Mouse (Mus musculus) hindbrain, embryonic 10.5 days (tissue): ENCODE data around the gene Trak1. TPM values are rescaled to one million over a fixed set of nuclear protein-coding genes. Genes with fewer than 3 reads are reported as not detected.

Experiments used
- DNase-seq: peaks from one replicate; pipeline ENCODE4 v3.0.0-alpha.2; 2017; ENCODE audit warnings: low spot score
- H3K27ac ChIP-seq: fragments of 300-500 bp; sonication (generic); 2 replicates; pipeline ENCODE4 v1.5.1; 2016; ENCODE audit warnings: mild to moderate bottlenecking, moderate library complexity
- H3K27me3 ChIP-seq: fragments of 300-500 bp; sonication (generic); 2 replicates; pipeline ENCODE4 v1.6.1; 2016; ENCODE audit warnings: mild to moderate bottlenecking; ENCODE audit not compliant: poor library complexity, insufficient read depth, severe bottlenecking
- H3K36me3 ChIP-seq: fragments of 300-500 bp; sonication (generic); 2 replicates; pipeline ENCODE4 v1.6.1; 2016; ENCODE audit warnings: mild to moderate bottlenecking, moderate library complexity
- H3K4me1 ChIP-seq: fragments of 300-500 bp; sonication (generic); replicated peaks from 2 replicates; pipeline ENCODE4 v1.6.1; 2016; ENCODE audit warnings: mild to moderate bottlenecking
- H3K4me3 ChIP-seq: fragments of 300-500 bp; sonication (generic); 2 replicates; pipeline ENCODE4 v1.5.1; 2016; ENCODE audit warnings: mild to moderate bottlenecking, moderate library complexity
- H3K9me3 ChIP-seq: fragments of 300-500 bp; sonication (generic); 2 replicates; pipeline ENCODE4 v1.6.1; 2016; ENCODE audit warnings: mild to moderate bottlenecking, moderate library complexity
- WGBS: fragments of 180-500 bp; shearing (Covaris S2); methylation state at CpG from one replicate; pipeline ENCODE4 v1.1.7; 2016; 5-methylcytosine and 5-hydroxymethylcytosine counted together
- polyA plus RNA-seq: library from polyadenylated mRNA; unstranded; fragments of >200 nt; fragmentation: Nextera tagmentation; extraction: Ambion mirVana; gene quantifications from 2 replicates; pipeline ENCODE4 v1.2.1, GENCODE M21; 2016

Gene Trak1
- polyA plus RNA-seq, 1 experiment from 2014 or later: 33.1 TPM

- DNase-seq: no peak
- 85% methylated on average over 3 of the region's 3 CpGs for WGBS
- Histone ChIP-seq H3K27ac (no peak overlapping the region), H3K9me3 (no peaks in the 10 kb centered on the region), H3K27me3 (no peaks in the 10 kb centered on the region), H3K36me3 (no peaks in the 10 kb centered on the region), H3K4me3 (no peak overlapping the region), H3K4me1 (peaks cover 20% of the 10 kb centered on the region; the same call in 1 of the 2 replicates)
These were observed 129.1 kb downstream of the Trak1 start for GRCm38 (mm10) chr9:121426451-121426850.

GRCm38 (mm10) chr9:121426902-121427301 is 129.6 kb downstream of the Trak1 start:
- Histone ChIP-seq H3K4me3 (no peak overlapping the region), H3K9me3 (no peaks in the 10 kb centered on the region), H3K36me3 (no peaks in the 10 kb centered on the region), H3K4me1 (peaks cover 20% of the 10 kb centered on the region; the same call in 1 of the 2 replicates), H3K27ac (no peak overlapping the region), H3K27me3 (no peaks in the 10 kb centered on the region)
- no peak for DNase-seq
- WGBS: 93% methylated on average over 5 of the region's 5 CpGs

- Histone ChIP-seq H3K9me3 (no peaks in the 10 kb centered on the region), H3K27ac (no peak overlapping the region), H3K36me3 (peaks cover 15% of the 10 kb centered on the region), H3K27me3 (no peaks in the 10 kb centered on the region), H3K4me3 (no peak overlapping the region), H3K4me1 (peaks cover 18% of the 10 kb centered on the region; the same call in 1 of the 2 replicates)
- DNase-seq: no peak
- 87% methylated on average over 7 of the region's 7 CpGs for WGBS
These were observed 132.3 kb downstream of the Trak1 start for GRCm38 (mm10) chr9:121429592-121429991.

- H3K4me3 ChIP-seq: no peak overlapping the region
- H3K4me1 ChIP-seq: peaks cover 16% of the 10 kb centered on the region; the same call in 1 of the 2 replicates
- DNase-seq: no peak
- WGBS: 78% methylated on average over 6 of the region's 6 CpGs
- H3K36me3 ChIP-seq: peaks cover 15% of the 10 kb centered on the region
- H3K27me3 ChIP-seq: no peaks in the 10 kb centered on the region
- H3K9me3 ChIP-seq: no peaks in the 10 kb centered on the region
- H3K27ac ChIP-seq: no peak overlapping the region
These were observed 133.1 kb downstream of the Trak1 start for GRCm38 (mm10) chr9:121430379-121430778.

GRCm38 (mm10) chr9:121433745-121434528 is 136.6 kb downstream of the Trak1 start:
- H3K9me3 ChIP-seq: no peaks in the 10 kb centered on the region
- no peaks in the 10 kb centered on the region for H3K27me3 ChIP-seq

GRCm38 (mm10) chr9:121435332-121435956 is 138.1 kb downstream of the Trak1 start:
- DNase-seq: no peak
- peaks cover 10% of the 10 kb centered on the region for H3K4me1 ChIP-seq
- H3K4me3 ChIP-seq: no peak overlapping the region
- H3K9me3 ChIP-seq: no peaks in the 10 kb centered on the region
- H3K36me3 ChIP-seq: peaks cover 19% of the 10 kb centered on the region
- 75% methylated on average over 3 of the region's 3 CpGs for WGBS
- H3K27ac ChIP-seq: no peak overlapping the region
- no peaks in the 10 kb centered on the region for H3K27me3 ChIP-seq

More at GRCm38 (mm10) chr9:121433745-121434528, 136.6 kb downstream of the Trak1 start:
- Histone ChIP-seq H3K4me3 (no peak overlapping the region), H3K4me1 (peaks cover 20% of the 10 kb centered on the region), H3K36me3 (peaks cover 15% of the 10 kb centered on the region), H3K27ac (0 out of 2 replicates have a peak overlapping the region, but pooled peaks have one; percentile 45)
- no peak for DNase-seq
- 85% methylated on average over 15 of the region's 15 CpGs for WGBS

GRCm38 (mm10) chr9:121436501-121436900 is 139.2 kb downstream of the Trak1 start:
- no peaks in the 10 kb centered on the region for H3K9me3 ChIP-seq
- 61% methylated on average over 1 of the region's 1 CpGs for WGBS
- no peaks in the 10 kb centered on the region for H3K27me3 ChIP-seq
- peaks cover 5% of the 10 kb centered on the region for H3K4me1 ChIP-seq
- no peak overlapping the region for H3K4me3 ChIP-seq
- peaks cover 30% of the 10 kb centered on the region for H3K36me3 ChIP-seq
- DNase-seq: no peak
- no peak overlapping the region for H3K27ac ChIP-seq

- Histone ChIP-seq H3K4me3 (no peak overlapping the region), H3K4me1 (peaks cover 5% of the 10 kb centered on the region), H3K27ac (no peak overlapping the region), H3K9me3 (no peaks in the 10 kb centered on the region), H3K27me3 (no peaks in the 10 kb centered on the region), H3K36me3 (peaks cover 71% of the 10 kb centered on the region)
- no peak for DNase-seq
- 90% methylated on average over 1 of the region's 1 CpGs for WGBS
These were observed 144.8 kb downstream of the Trak1 start for GRCm38 (mm10) chr9:121442145-121442544.

- peak; percentile 13 for DNase-seq
- Histone ChIP-seq H3K9me3 (no peaks in the 10 kb centered on the region), H3K27me3 (no peaks in the 10 kb centered on the region), H3K4me3 (no peak overlapping the region), H3K4me1 (peaks cover 5% of the 10 kb centered on the region), H3K27ac (no peak overlapping the region), H3K36me3 (peaks cover 88% of the 10 kb centered on the region)
- 72% methylated on average over 31 of the region's 31 CpGs for WGBS
These were observed 146.5 kb downstream of the Trak1 start for GRCm38 (mm10) chr9:121443696-121444366.

GRCm38 (mm10) chr9:121444367-121444707 is 147.0 kb downstream of the Trak1 start:
- WGBS: 86% methylated on average over 3 of the region's 3 CpGs
- no peak for DNase-seq
- H3K27me3 ChIP-seq: no peaks in the 10 kb centered on the region
- H3K27ac ChIP-seq: no peak overlapping the region
- H3K4me1 ChIP-seq: peaks cover 5% of the 10 kb centered on the region
- H3K9me3 ChIP-seq: no peaks in the 10 kb centered on the region
- H3K4me3 ChIP-seq: no peak overlapping the region
- H3K36me3 ChIP-seq: peaks cover 93% of the 10 kb centered on the region

- 88% methylated on average over 2 of the region's 2 CpGs for WGBS
- H3K4me3 ChIP-seq: no peak overlapping the region
These were observed 148.1 kb downstream of the Trak1 start for GRCm38 (mm10) chr9:121445364-121445763.

GRCm38 (mm10) chr9:121446431-121446831 is 149.1 kb downstream of the Trak1 start:
- Histone ChIP-seq H3K27me3 (no peaks in the 10 kb centered on the region), H3K27ac (no peak overlapping the region), H3K4me3 (no peak overlapping the region), H3K9me3 (no peaks in the 10 kb centered on the region), H3K4me1 (peaks cover 5% of the 10 kb centered on the region), H3K36me3 (peaks cover 100% of the 10 kb centered on the region)
- DNase-seq: no peak
- WGBS: 91% methylated on average over 13 of the region's 13 CpGs

More at GRCm38 (mm10) chr9:121445364-121445763, 148.1 kb downstream of the Trak1 start:
- Histone ChIP-seq H3K9me3 (no peaks in the 10 kb centered on the region), H3K27ac (no peak overlapping the region), H3K36me3 (peaks cover 100% of the 10 kb centered on the region), H3K4me1 (peaks cover 5% of the 10 kb centered on the region), H3K27me3 (no peaks in the 10 kb centered on the region)
- no peak for DNase-seq
